Mouse (Mus musculus) heart, embryonic 10.5 days (tissue): Measurements from ENCODE around the gene Fhit. TPM values are rescaled to one million over a fixed set of nuclear protein-coding genes. Genes with fewer than 3 reads are reported as not detected.

Source experiments
- DNase-seq: peaks from one replicate; pipeline ENCODE4 v3.0.0-alpha.2; 2017; ENCODE audit warnings: low spot score
- H3K27ac ChIP-seq: fragments of 300-500 bp; sonication (generic); 2 replicates; pipeline ENCODE4 v1.5.1; 2016; ENCODE audit warnings: mild to moderate bottlenecking
- H3K27me3 ChIP-seq: fragments of 300-500 bp; sonication (generic); 2 replicates; pipeline ENCODE4 v1.6.1; 2016; ENCODE audit warnings: mild to moderate bottlenecking; ENCODE audit not compliant: poor library complexity, insufficient read depth, severe bottlenecking
- H3K36me3 ChIP-seq: fragments of 300-500 bp; sonication (generic); 2 replicates; pipeline ENCODE4 v1.6.1; 2016; ENCODE audit warnings: mild to moderate bottlenecking, moderate library complexity
- H3K4me1 ChIP-seq: fragments of 300-500 bp; sonication (generic); 2 replicates; pipeline ENCODE4 v1.6.1; 2016; ENCODE audit warnings: mild to moderate bottlenecking
- H3K4me3 ChIP-seq: fragments of 300-500 bp; sonication (generic); 2 replicates; pipeline ENCODE4 v1.5.1; 2016; ENCODE audit warnings: mild to moderate bottlenecking, moderate library complexity
- H3K9me3 ChIP-seq: fragments of 300-500 bp; sonication (generic); 2 replicates; pipeline ENCODE4 v1.6.1; 2016; ENCODE audit warnings: mild to moderate bottlenecking, moderate library complexity
- WGBS: fragments of 180-500 bp; shearing (Covaris S2); methylation state at CpG from one replicate; pipeline ENCODE4 v1.1.7; 2016; 5-methylcytosine and 5-hydroxymethylcytosine counted together
- polyA plus RNA-seq: library from polyadenylated mRNA; unstranded; fragments of >200 nt; fragmentation: Nextera tagmentation; extraction: Ambion mirVana; gene quantifications from 2 replicates; pipeline ENCODE4 v1.2.1, GENCODE M21; 2016

Fhit gene
- 3.4 and 4.4 TPM in 2 replicates for polyA plus RNA-seq

- H3K9me3 ChIP-seq = no peaks in the 10 kb centered on the region
- peaks cover 3% of the 10 kb centered on the region; the same call in 1 of the 2 replicates for H3K4me1 ChIP-seq
- DNase-seq = peak; percentile 94
- peak within 1 kb of the TSS; percentile 76 for H3K4me3 ChIP-seq
- no peaks in the 10 kb centered on the region for H3K27me3 ChIP-seq
- H3K36me3 ChIP-seq = no peaks in the 10 kb centered on the region
- under 1% methylated on average over 28 of the region's 28 CpGs for WGBS
- peak within 1 kb of the TSS; percentile 87 for H3K27ac ChIP-seq
These were observed at the start of gene Fhit for GRCm38 (mm10) chr14:11161751-11162231. TSS of gene Fhit (minus strand) at chr14:11162035.

DNA sequence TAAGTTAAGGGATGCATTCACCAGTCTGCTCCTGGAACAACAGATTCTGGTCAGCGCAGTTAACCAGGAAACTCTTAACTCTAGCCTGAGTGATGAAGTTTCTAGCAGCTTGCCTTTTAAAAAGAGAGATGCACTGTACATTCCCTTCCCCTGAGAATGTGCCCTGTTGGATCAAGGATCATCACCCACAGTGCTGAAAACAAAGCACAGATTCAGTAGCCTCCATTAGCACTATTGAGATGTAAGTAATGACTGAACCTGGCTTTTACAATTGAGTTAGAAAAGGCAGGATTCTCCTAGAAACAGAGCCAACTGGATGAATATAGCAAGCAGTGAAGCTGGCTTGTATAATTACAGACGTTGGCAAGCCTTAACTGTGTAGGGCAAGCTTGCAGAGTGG, 45.0 kb upstream of the Fhit start:
- no peak for DNase-seq
- Histone ChIP-seq H3K27ac (no peak overlapping the region), H3K9me3 (no peaks in the 10 kb centered on the region), H3K4me1 (no peaks in the 10 kb centered on the region), H3K36me3 (no peaks in the 10 kb centered on the region), H3K4me3 (no peak overlapping the region), H3K27me3 (no peaks in the 10 kb centered on the region)
- 60% methylated on average over 2 of the region's 2 CpGs for WGBS

DNA sequence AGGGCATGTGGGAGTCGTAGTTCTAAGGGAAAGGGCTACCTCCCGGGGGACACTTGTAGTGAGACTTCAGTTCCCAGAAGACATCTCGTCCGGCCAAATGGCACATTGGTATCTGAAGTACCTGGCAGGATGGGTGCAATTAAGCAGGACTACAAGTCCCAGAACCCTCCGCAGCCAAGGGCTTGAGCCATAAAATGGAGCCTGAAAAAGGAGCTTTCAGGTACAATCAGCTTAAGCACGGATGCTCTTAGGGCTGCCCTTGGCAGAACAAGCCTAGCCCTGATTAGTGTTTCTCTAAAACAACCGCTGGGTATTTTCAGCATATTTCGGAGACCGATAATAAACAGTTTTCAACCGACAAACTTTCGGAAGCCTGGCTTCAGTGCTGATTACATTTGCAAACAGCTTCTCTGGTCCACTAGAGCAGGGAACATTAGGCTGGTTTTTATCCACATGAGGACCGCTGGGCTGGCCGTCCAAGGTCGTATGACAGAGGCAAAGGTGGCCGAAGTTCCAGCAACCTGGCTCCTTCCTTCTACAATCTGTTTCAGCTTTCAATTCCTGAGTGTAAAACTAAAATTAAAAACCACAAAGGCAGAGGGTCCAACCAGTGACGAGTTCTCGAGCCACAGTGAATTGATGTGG, 907 bp downstream of the Fhit start:
- H3K36me3 ChIP-seq = no peaks in the 10 kb centered on the region
- peak overlapping the region; percentile 87 for H3K27ac ChIP-seq

GRCm38 (mm10) chr14:11159641-11160040, 2.2 kb downstream of the Fhit start:
- H3K27me3 ChIP-seq = no peaks in the 10 kb centered on the region
- H3K9me3 ChIP-seq = no peaks in the 10 kb centered on the region
- no peak overlapping the region for H3K27ac ChIP-seq
- H3K4me3 ChIP-seq = no peak overlapping the region
- no peaks in the 10 kb centered on the region for H3K36me3 ChIP-seq
- DNase-seq = no peak
- H3K4me1 ChIP-seq = peaks cover 3% of the 10 kb centered on the region; the same call in 1 of the 2 replicates
- WGBS = 85% methylated on average over 11 of the region's 11 CpGs

More for the DNA sequence above, 907 bp downstream of the Fhit start:
- Histone ChIP-seq H3K4me3 (peak overlapping the region; percentile 76), H3K27me3 (no peaks in the 10 kb centered on the region), H3K9me3 (no peaks in the 10 kb centered on the region), H3K4me1 (peaks cover 3% of the 10 kb centered on the region; the same call in 1 of the 2 replicates)
- WGBS = 10% methylated on average over 17 of the region's 17 CpGs
- peak; percentile 88 for DNase-seq

GRCm38 (mm10) chr14:11159021-11159420, 2.8 kb downstream of the Fhit start:
- H3K27ac ChIP-seq = no peak overlapping the region
- no peaks in the 10 kb centered on the region for H3K27me3 ChIP-seq
- 81% methylated on average over 7 of the region's 7 CpGs for WGBS
- peaks cover 3% of the 10 kb centered on the region; the same call in 1 of the 2 replicates for H3K4me1 ChIP-seq
- no peaks in the 10 kb centered on the region for H3K9me3 ChIP-seq
- H3K4me3 ChIP-seq = no peak overlapping the region
- H3K36me3 ChIP-seq = no peaks in the 10 kb centered on the region
- DNase-seq = no peak

DNA sequence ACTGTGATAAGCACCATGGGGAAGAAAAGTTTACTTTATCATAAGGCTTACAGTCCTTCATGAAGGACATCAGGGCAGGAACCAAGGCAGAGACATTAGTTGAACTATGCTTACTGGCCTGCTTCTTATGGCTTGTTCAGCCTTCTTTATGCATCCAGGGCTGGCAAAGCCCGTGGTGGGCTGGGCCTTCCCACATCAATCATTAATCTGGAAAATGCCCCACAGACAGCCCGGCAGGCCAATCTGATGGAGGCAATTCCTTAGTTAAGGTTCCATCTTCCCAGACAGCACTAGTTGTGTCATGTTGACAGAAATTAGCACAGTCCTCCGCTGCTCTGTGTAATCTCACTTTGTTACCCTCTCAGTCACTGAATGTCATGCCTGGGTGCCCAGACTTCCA, 4.1 kb downstream of the Fhit start:
- Histone ChIP-seq H3K36me3 (no peaks in the 10 kb centered on the region), H3K9me3 (no peaks in the 10 kb centered on the region), H3K4me1 (peaks cover 3% of the 10 kb centered on the region; the same call in 1 of the 2 replicates), H3K27me3 (no peaks in the 10 kb centered on the region), H3K4me3 (no peak overlapping the region), H3K27ac (no peak overlapping the region)
- no peak for DNase-seq
- 74% methylated on average over 3 of the region's 3 CpGs for WGBS

DNA sequence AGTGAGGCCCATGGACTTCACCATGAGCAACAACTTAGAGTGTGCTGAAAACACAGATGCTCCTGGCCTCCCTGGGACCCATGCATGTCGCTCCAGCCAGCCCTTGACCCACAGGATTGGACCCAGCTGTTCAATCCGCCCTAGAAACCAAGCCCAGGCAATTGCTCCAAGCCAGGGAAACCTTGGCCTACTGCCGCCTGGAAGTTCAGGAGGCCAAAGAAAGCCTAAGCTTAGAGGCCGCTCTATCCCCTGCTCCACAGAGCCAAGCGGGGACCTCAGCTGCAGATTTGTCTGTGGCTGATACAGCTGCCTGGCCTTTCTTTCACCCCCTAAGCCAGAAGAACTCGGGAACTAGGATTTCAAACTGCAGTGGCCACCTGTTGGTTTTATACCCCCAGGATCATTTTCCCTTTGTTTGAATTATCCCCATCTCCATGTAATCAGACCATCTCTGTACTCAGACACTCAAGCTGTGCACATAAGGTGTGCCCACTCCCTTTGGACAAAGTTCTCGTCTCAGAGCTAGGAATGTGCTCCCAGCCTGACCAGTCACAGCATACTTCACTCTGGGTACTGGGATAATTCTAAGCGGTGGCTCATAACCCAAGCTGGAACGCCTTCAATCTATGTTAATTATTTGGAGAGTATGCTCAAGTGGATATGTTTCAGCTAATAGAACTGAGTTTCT, 10.1 kb downstream of the Fhit start:
- H3K4me3 ChIP-seq = no peak overlapping the region
- H3K27me3 ChIP-seq = no peaks in the 10 kb centered on the region
- H3K36me3 ChIP-seq = no peaks in the 10 kb centered on the region
- H3K9me3 ChIP-seq = no peaks in the 10 kb centered on the region
- H3K4me1 ChIP-seq = no peaks in the 10 kb centered on the region
- no peak for DNase-seq
- no peak overlapping the region for H3K27ac ChIP-seq
- whole genome bisulfite sequencing = 78% methylated on average over 9 of the region's 9 CpGs

DNA sequence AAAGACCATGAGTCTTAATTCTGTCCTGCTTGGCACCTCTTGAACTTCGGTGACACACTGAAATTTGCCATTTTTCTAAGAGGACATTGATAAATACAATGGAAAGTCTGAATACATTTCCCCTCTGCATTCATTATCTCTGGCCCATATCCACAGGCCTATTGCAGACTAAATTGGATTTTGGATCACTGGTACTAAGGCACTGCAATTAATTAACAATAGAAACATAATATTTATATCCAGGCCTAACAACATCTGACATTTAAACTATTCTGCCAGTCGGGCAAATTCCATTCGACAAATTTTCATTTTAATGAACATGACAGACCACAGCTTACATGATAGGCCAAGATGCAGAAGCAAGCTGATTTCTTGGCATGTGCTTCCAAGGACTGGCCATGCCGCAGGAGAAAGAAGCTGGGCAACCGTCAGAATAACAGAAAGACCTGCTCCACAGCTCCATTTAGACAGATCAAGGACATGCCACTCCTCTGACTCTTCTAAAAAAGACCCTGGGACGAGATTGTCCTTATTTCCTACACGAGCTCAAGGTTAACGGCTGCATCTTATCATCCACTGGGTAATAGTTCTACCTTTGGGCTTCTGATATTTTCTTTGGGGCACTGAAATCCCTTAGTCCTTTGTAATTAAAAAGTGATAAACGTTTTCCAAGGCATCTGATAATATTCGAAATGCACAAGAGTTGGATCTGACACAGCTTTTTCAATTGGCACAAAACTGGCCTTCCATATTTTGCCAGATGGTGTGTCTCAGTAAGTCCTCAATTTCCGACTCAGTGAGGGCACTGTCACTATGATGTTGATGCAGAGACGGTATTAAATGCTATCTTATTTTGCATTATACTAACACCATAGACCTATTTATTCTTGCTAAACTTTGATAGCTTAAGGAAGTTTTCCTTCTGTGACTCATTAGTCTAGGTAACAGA, 27.8 kb downstream of the Fhit start:
- Histone ChIP-seq H3K4me3 (no peak overlapping the region), H3K27me3 (no peaks in the 10 kb centered on the region), H3K27ac (no peak overlapping the region), H3K4me1 (no peaks in the 10 kb centered on the region), H3K36me3 (no peaks in the 10 kb centered on the region), H3K9me3 (no peaks in the 10 kb centered on the region)
- DNase-seq = no peak
- 82% methylated on average over 12 of the region's 12 CpGs for WGBS

GRCm38 (mm10) chr14:11132637-11133474, 29.0 kb downstream of the Fhit start:
- Histone ChIP-seq H3K4me1 (no peaks in the 10 kb centered on the region), H3K4me3 (no peak overlapping the region), H3K27me3 (no peaks in the 10 kb centered on the region), H3K27ac (no peak overlapping the region), H3K9me3 (no peaks in the 10 kb centered on the region), H3K36me3 (no peaks in the 10 kb centered on the region)
- WGBS = 85% methylated on average over 6 of the region's 6 CpGs
- no peak for DNase-seq

DNA sequence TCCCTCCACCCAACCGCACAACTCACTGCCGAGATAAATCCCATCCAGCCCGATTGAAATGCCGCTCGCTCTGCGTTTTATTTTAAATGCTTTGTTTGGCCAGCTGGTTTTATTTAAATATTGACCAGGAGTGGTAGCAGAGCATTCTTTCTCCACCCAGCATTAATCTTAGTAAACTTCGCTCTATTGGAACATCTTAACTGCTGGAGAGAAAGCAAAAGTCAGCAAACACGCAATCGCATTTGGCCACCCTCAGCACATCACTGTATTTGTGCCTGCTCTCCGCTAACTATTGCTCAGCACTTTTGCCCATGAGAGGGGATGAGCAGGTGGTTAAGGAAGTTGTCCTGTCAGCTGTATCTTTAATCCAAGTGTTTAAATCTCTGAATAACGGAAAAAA, 36.7 kb downstream of the Fhit start:
- Histone ChIP-seq H3K9me3 (no peaks in the 10 kb centered on the region), H3K4me3 (no peak overlapping the region), H3K36me3 (no peaks in the 10 kb centered on the region), H3K27ac (no peak overlapping the region), H3K27me3 (no peaks in the 10 kb centered on the region), H3K4me1 (no peaks in the 10 kb centered on the region)
- WGBS = 81% methylated on average over 11 of the region's 11 CpGs
- DNase-seq = no peak

DNA sequence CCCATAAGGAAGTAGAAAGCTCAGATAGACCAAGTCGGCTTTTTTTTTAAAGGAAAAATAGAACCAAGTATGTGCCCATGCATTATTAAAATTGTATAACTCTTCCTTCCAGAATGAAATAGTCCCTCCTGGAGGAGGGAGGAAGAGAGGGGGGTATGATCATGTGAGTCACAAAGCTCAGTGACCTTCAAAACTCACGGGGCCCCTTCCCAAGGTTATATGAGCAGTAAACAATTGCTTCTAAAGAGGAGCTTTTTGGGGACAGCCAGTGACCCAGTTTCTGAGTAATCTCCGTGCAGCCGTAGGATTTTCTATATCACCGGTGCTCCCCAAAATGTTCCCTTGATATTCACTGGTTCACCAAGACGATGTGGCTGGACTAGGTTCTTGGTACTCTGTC, 42.8 kb downstream of the Fhit start:
- whole genome bisulfite sequencing = 87% methylated on average over 6 of the region's 6 CpGs

DNA sequence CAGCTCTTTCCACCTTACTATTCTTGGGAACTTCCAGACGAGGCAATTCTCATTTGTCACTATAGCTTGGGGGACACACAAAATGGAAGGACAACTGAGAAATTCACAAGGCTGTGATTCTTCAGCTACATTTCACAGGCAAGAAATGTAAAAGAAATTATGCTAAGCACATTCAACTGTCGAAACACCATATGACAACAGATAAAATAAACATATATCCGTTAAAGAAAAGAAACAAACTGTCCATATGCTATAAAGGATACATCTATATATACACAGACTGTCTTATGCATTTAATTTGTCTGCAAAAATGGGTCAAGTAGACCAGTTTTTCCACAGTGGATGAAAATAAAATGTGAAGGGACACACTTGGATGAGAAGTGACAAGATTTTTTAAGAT, 76.2 kb downstream of the Fhit start:
- no peak for DNase-seq

More for the DNA sequence above, 42.8 kb downstream of the Fhit start:
- Histone ChIP-seq H3K9me3 (no peaks in the 10 kb centered on the region), H3K27ac (no peak overlapping the region), H3K4me3 (no peak overlapping the region), H3K27me3 (no peaks in the 10 kb centered on the region), H3K36me3 (no peaks in the 10 kb centered on the region), H3K4me1 (no peaks in the 10 kb centered on the region)
- DNase-seq = no peak

More for the DNA sequence above, 76.2 kb downstream of the Fhit start:
- Histone ChIP-seq H3K4me1 (no peaks in the 10 kb centered on the region), H3K36me3 (no peaks in the 10 kb centered on the region), H3K27me3 (no peaks in the 10 kb centered on the region), H3K27ac (no peak overlapping the region), H3K9me3 (no peaks in the 10 kb centered on the region), H3K4me3 (no peak overlapping the region)
- 85% methylated on average over 3 of the region's 3 CpGs for WGBS
